Comparison of ENCODE assay signal across 22 mouse cellular contexts in the genomic region with DNA sequence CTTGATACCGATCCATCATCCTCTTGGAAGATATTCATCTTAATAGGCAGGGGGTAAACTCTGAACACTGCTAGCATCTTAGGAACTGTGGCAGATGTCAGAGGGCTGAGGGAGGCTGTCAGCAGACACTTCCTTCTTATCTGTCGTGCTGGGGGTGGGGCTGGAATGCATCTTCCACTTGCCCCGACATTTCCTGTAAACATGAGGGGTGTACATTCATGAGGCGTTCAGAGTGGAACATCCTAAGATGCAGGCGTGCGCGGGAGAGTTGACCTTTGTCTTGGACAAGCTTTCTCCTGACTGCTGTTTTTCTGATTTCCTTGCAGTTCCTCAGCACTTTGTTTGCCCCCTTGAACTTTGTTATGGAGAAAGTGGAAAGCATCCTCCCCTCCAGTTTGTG.
DNase-seq lines count a peak whose midpoint lies in the region; ATAC-seq and TF ChIP-seq lines count a peak whose summit lies in the region.
"Had no signal": no experiment of that assay in that cellular context is flagged by ENCODE, and none has a peak within 500 bp of the region (broad histone marks: within the 10 kb centered on the region; RNA-seq: fewer than 3 reads in every experiment).

No protein-coding gene starts in this region.

- H3K4me2 ChIP-seq in hindbrain, embryonic 11.5 days (replicated peaks; ENCODE audit: low read depth, low read length) = no peak overlapping the region
- no peak overlapping the region for H3K4me2 ChIP-seq in hindbrain, embryonic 14.5 days (replicated peaks)
- H3K4me2 ChIP-seq in lung, embryonic 16.5 days (ENCODE audit: low read depth, low read length) = no peak overlapping the region
- H3K4me2 ChIP-seq in liver, postnatal 0 days (ENCODE audit: low read depth, low read length) = no peak overlapping the region
- H3K4me2 ChIP-seq: hindbrain, embryonic 15.5 days; liver, embryonic 13.5 days; midbrain, embryonic 15.5 days had no signal

- H3K4me1 ChIP-seq in hindbrain, embryonic 11.5 days (replicated peaks; ENCODE audit: control insufficient read depth, insufficient read depth, low read length) = peaks cover 8% of the 10 kb centered on the region
- H3K4me1 ChIP-seq in hindbrain, embryonic 14.5 days (replicated peaks; ENCODE audit: control insufficient read depth, insufficient read depth, low read length) = no peaks in the 10 kb centered on the region; the same call in 1 of the 2 replicates
- peaks cover 24% of the 10 kb centered on the region for H3K4me1 ChIP-seq in lung, embryonic 16.5 days (replicated peaks; ENCODE audit: control insufficient read depth, insufficient read depth, low read length)
- H3K4me1 ChIP-seq in lung, adult 2 months (ENCODE audit: control insufficient read depth, insufficient read depth, low read length) = peaks cover 3% of the 10 kb centered on the region
- H3K4me1 ChIP-seq in liver, postnatal 0 days (ENCODE audit: insufficient read depth) = no peaks in the 10 kb centered on the region
- H3K4me1 ChIP-seq: forebrain, embryonic 10.5 days; midbrain, embryonic 15.5 days had no signal

- no peak overlapping the region for H3K9ac ChIP-seq in hindbrain, embryonic 11.5 days (ENCODE audit: low read depth, low read length)
- no peak overlapping the region for H3K9ac ChIP-seq in hindbrain, embryonic 14.5 days
- H3K9ac ChIP-seq in lung, embryonic 16.5 days (ENCODE audit: low read length) = no peak overlapping the region
- no peak overlapping the region for H3K9ac ChIP-seq in liver, postnatal 0 days (replicated peaks)
- H3K9ac ChIP-seq: hindbrain, embryonic 15.5 days; liver, embryonic 13.5 days; midbrain, embryonic 15.5 days had no signal

- H3K27ac ChIP-seq in hindbrain, embryonic 11.5 days (ENCODE audit: low read depth, low read length) = peak overlapping the region; percentile 24; the same call in 1 of the 2 replicates
- H3K27ac ChIP-seq in hindbrain, embryonic 14.5 days = no peak overlapping the region
- H3K27ac ChIP-seq in lung, embryonic 16.5 days (ENCODE audit: low read length) = peak overlapping the region; percentile 71
- peak overlapping the region; percentile 11; the same call in 1 of the 2 replicates for H3K27ac ChIP-seq in liver, postnatal 0 days (ENCODE audit: low read depth)
- H3K27ac ChIP-seq: forebrain, embryonic 10.5 days; gastrocnemius, adult 2 months; hindbrain, embryonic 15.5 days; left cerebral cortex, adult 2 months; liver, embryonic 13.5 days; midbrain, embryonic 15.5 days had no signal

- WGBS in hindbrain, embryonic 11.5 days = 44% methylated on average over 7 of the region's 7 CpGs
- 43% methylated on average over 7 of the region's 7 CpGs for WGBS in hindbrain, embryonic 14.5 days
- WGBS in lung, embryonic 16.5 days = 24% methylated on average over 7 of the region's 7 CpGs
- WGBS in lung, adult 2 months = 44% methylated on average over 7 of the region's 7 CpGs
- 54% methylated on average over 7 of the region's 7 CpGs for WGBS in liver, postnatal 0 days (ENCODE audit: insufficient replicate concordance)

- 0 out of 2 replicates have a peak, but pooled peaks have one; percentile 23 for TF ChIP-seq EP300 in liver, postnatal 0 days (IDR thresholded peaks at IDR 0.05; ENCODE audit: low read depth)

- DNase-seq in cerebellum, adult 11 months = no peak
- peak; percentile 13 for DNase-seq in hindbrain, embryonic 11.5 days (ENCODE audit: low spot score)
- no peak for DNase-seq in hindbrain, embryonic 14.5 days (ENCODE audit: low spot score)
- DNase-seq in lung, adult 2 months = no peak
- DNase-seq in liver, postnatal 0 days = peak; percentile 26
- no peak for DNase-seq in ovary, postnatal 36 days (ENCODE audit: low spot score)
- DNase-seq: adrenal gland, adult 2 months; cerebellum, postnatal 10 days; gastrocnemius, adult 2 months; kidney, adult 2 months; kidney, postnatal 10 days; left cerebral cortex, postnatal 4 days; liver, embryonic 13.5 days; spleen, adult 18-20 months; thymus, postnatal 25 days had no signal

- no peaks in the 10 kb centered on the region for H3K27me3 ChIP-seq in hindbrain, embryonic 11.5 days (ENCODE audit: control insufficient read depth, insufficient read depth, low read length)
- no peaks in the 10 kb centered on the region for H3K27me3 ChIP-seq in hindbrain, embryonic 14.5 days (ENCODE audit: control insufficient read depth, insufficient read depth, low read length)
- no peaks in the 10 kb centered on the region for H3K27me3 ChIP-seq in lung, embryonic 16.5 days (ENCODE audit: control insufficient read depth, insufficient read depth, low read depth, low read length)
- no peaks in the 10 kb centered on the region for H3K27me3 ChIP-seq in liver, postnatal 0 days (ENCODE audit: insufficient read depth, low read length)
- H3K27me3 ChIP-seq: hindbrain, embryonic 15.5 days; liver, embryonic 13.5 days; midbrain, embryonic 15.5 days had no signal

- H3K4me3 ChIP-seq in hindbrain, embryonic 11.5 days (ENCODE audit: low read depth, low read length) = no peak overlapping the region
- H3K4me3 ChIP-seq in hindbrain, embryonic 14.5 days (replicated peaks; ENCODE audit: low read length) = no peak overlapping the region
- H3K4me3 ChIP-seq in lung, embryonic 16.5 days (ENCODE audit: low read length) = no peak overlapping the region
- H3K4me3 ChIP-seq in lung, adult 2 months (replicated peaks; ENCODE audit: extremely low read depth, low read depth, low read length) = no peak overlapping the region
- H3K4me3 ChIP-seq in liver, postnatal 0 days (ENCODE audit: low read depth, low read length) = no peak overlapping the region
- H3K4me3 ChIP-seq: forebrain, embryonic 10.5 days; gastrocnemius, adult 2 months; hindbrain, embryonic 15.5 days; left cerebral cortex, adult 2 months; liver, embryonic 13.5 days; midbrain, embryonic 15.5 days; myocyte had no signal

- TF ChIP-seq CTCF in lung, adult 2 months (IDR thresholded peaks at IDR 0.05; ENCODE audit: insufficient read depth, low read length) = no peak
- TF ChIP-seq CTCF in liver, postnatal 0 days (IDR thresholded peaks at IDR 0.05; ENCODE audit: low read depth) = no peak

- ATAC-seq in cerebellum, adult (ENCODE audit: insufficient number of reproducible peaks, low FRiP score, low TSS enrichment) = peak; percentile 31; the same call in 1 of the 2 replicates
- ATAC-seq in hindbrain, embryonic 11.5 days (ENCODE audit: low FRiP score) = peak; percentile 50
- ATAC-seq in hindbrain, embryonic 14.5 days (ENCODE audit: low FRiP score) = no peak
- ATAC-seq in lung, embryonic 16.5 days (ENCODE audit: low read depth) = peak; percentile 85
- peak; percentile 51 for ATAC-seq in liver, postnatal 0 days
- ATAC-seq: midbrain, embryonic 15.5 days had no signal

- no peak for TF ChIP-seq POLR2A in lung, adult 2 months (IDR thresholded peaks at IDR 0.05; ENCODE audit: borderline replicate concordance, extremely low read depth, low read depth, low read length)

- no peaks in the 10 kb centered on the region for H3K36me3 ChIP-seq in hindbrain, embryonic 11.5 days (ENCODE audit: control insufficient read depth, insufficient read depth, low read length)
- H3K36me3 ChIP-seq in hindbrain, embryonic 14.5 days (replicated peaks; ENCODE audit: control insufficient read depth, insufficient read depth) = peaks cover 32% of the 10 kb centered on the region
- no peaks in the 10 kb centered on the region for H3K36me3 ChIP-seq in lung, embryonic 16.5 days (ENCODE audit: control insufficient read depth, insufficient read depth, low read length)
- 0 out of 2 replicates have a peak, but pooled peaks cover 3% of the 10 kb centered on the region for H3K36me3 ChIP-seq in liver, postnatal 0 days (replicated peaks; ENCODE audit: insufficient read depth, low read length)
- H3K36me3 ChIP-seq: forebrain, embryonic 10.5 days; liver, embryonic 13.5 days had no signal

- no peaks in the 10 kb centered on the region for H3K9me3 ChIP-seq in hindbrain, embryonic 11.5 days (ENCODE audit: control insufficient read depth, low read length)
- H3K9me3 ChIP-seq in hindbrain, embryonic 14.5 days (ENCODE audit: control insufficient read depth, low read length) = no peaks in the 10 kb centered on the region
- no peaks in the 10 kb centered on the region for H3K9me3 ChIP-seq in lung, embryonic 16.5 days (ENCODE audit: control insufficient read depth, low read length)
- H3K9me3 ChIP-seq in liver, postnatal 0 days (ENCODE audit: low read length) = no peaks in the 10 kb centered on the region
- H3K9me3 ChIP-seq: forebrain, embryonic 10.5 days; hindbrain, embryonic 15.5 days; liver, embryonic 13.5 days; midbrain, embryonic 15.5 days had no signal

Comparison
In these comparisons a context has a peak if more than half of its experiments do, and no peak if none do; other contexts are left out.
1. DNase-seq: peak in hindbrain, embryonic 11.5 days (single experiment) and liver, postnatal 0 days (single experiment); none in cerebellum, adult 11 months (single experiment), hindbrain, embryonic 14.5 days (single experiment), lung, adult 2 months (single experiment) and ovary, postnatal 36 days (single experiment).